Comparison of ENCODE assay signal across 20 mouse cellular contexts in genomic region chr7:143357831-143358230, GRCm38 (mm10).
DNase-seq lines count a peak whose midpoint lies in the region; ATAC-seq lines count a peak whose summit lies in the region.
"Had no signal": no experiment of that assay in that cellular context is flagged by ENCODE, and none has a peak within 500 bp of the region (broad histone marks: within the 10 kb centered on the region; RNA-seq: fewer than 3 reads in every experiment).

No protein-coding gene starts in this region.

- no peak overlapping the region for H3K4me3 ChIP-seq in heart, embryonic 14.5 days (ENCODE audit: control insufficient read depth in 1 of 2, insufficient read depth in 1 of 2, low read depth in 1 of 2, low read length in 2 of 2)
- no peak overlapping the region for H3K4me3 ChIP-seq in midbrain, embryonic 10.5 days
- H3K4me3 ChIP-seq in midbrain, embryonic 11.5 days (ENCODE audit: low read depth, low read length): no peak overlapping the region
- no peak overlapping the region for H3K4me3 ChIP-seq in stomach, embryonic 16.5 days (replicated peaks; ENCODE audit: low read length)
- H3K4me3 ChIP-seq: forebrain, embryonic 13.5 days; kidney, embryonic 15.5 days; liver, embryonic 13.5 days; lung, embryonic 15.5 days had no signal

- H3K9ac ChIP-seq in heart, embryonic 14.5 days (ENCODE audit: low read length): no peak overlapping the region
- no peak overlapping the region for H3K9ac ChIP-seq in midbrain, embryonic 11.5 days (ENCODE audit: low read length)
- H3K9ac ChIP-seq in stomach, embryonic 16.5 days (ENCODE audit: low read length): no peak overlapping the region
- H3K9ac ChIP-seq: forebrain, embryonic 13.5 days; hindbrain, embryonic 14.5 days; kidney, embryonic 15.5 days; liver, embryonic 13.5 days; lung, embryonic 15.5 days had no signal

- DNase-seq in heart, adult 11 months: peak; percentile 93
- no peak for DNase-seq in heart, postnatal 4 days
- no peak for DNase-seq in heart, adult 18-20 months
- DNase-seq in midbrain, embryonic 10.5 days (ENCODE audit: low spot score): no peak
- DNase-seq in midbrain, embryonic 11.5 days (ENCODE audit: low spot score, missing footprints): no peak
- DNase-seq: adrenal gland, postnatal 14 days; cerebellum, adult 8-10 months; cerebellum, postnatal 36 days; embryo, embryonic 11 days; kidney, adult 11 months; kidney, postnatal 36 days; liver, embryonic 13.5 days had no signal

- H3K27ac ChIP-seq in heart, embryonic 14.5 days (replicated peaks in 1 of 2; ENCODE audit: control insufficient read depth in 1 of 2, insufficient read depth in 1 of 2, low read depth in 2 of 2, low read length in 2 of 2): peak overlapping the region; percentile 50 to 72
- peak overlapping the region; percentile 33; the same call in 1 of the 2 replicates for H3K27ac ChIP-seq in midbrain, embryonic 10.5 days (replicated peaks)
- H3K27ac ChIP-seq in midbrain, embryonic 11.5 days (ENCODE audit: low read depth, low read length): no peak overlapping the region
- peak overlapping the region; percentile 55; the same call in 1 of the 2 replicates for H3K27ac ChIP-seq in stomach, embryonic 16.5 days (ENCODE audit: low read length)
- H3K27ac ChIP-seq: forebrain, embryonic 13.5 days; hindbrain, embryonic 14.5 days; kidney, embryonic 15.5 days; liver, embryonic 13.5 days; lung, embryonic 15.5 days; macrophage had no signal

- no peak overlapping the region for H3K4me2 ChIP-seq in heart, embryonic 14.5 days (ENCODE audit: low read length)
- H3K4me2 ChIP-seq in midbrain, embryonic 11.5 days: no peak overlapping the region
- H3K4me2 ChIP-seq in stomach, embryonic 16.5 days (ENCODE audit: low read depth, low read length): no peak overlapping the region
- H3K4me2 ChIP-seq: forebrain, embryonic 13.5 days; hindbrain, embryonic 14.5 days; kidney, embryonic 15.5 days; liver, embryonic 13.5 days; lung, embryonic 15.5 days had no signal

- no peaks in the 10 kb centered on the region for H3K27me3 ChIP-seq in heart, embryonic 14.5 days (ENCODE audit: control insufficient read depth, insufficient read depth, low read length)
- peaks cover 17% of the 10 kb centered on the region; the same call in 1 of the 2 replicates for H3K27me3 ChIP-seq in midbrain, embryonic 10.5 days (ENCODE audit: low read depth, poor library complexity, severe bottlenecking)
- H3K27me3 ChIP-seq in midbrain, embryonic 11.5 days (ENCODE audit: control insufficient read depth, insufficient read depth, low read length): no peaks in the 10 kb centered on the region
- no peaks in the 10 kb centered on the region for H3K27me3 ChIP-seq in stomach, embryonic 16.5 days (ENCODE audit: control insufficient read depth, insufficient read depth, low read length)
- H3K27me3 ChIP-seq: kidney, embryonic 15.5 days; liver, embryonic 13.5 days; lung, embryonic 15.5 days had no signal

- H3K4me1 ChIP-seq in heart, embryonic 14.5 days (ENCODE audit: control insufficient read depth in 2 of 2, insufficient read depth in 2 of 2, low read length in 2 of 2): peaks cover 27 to 52% of the 10 kb centered on the region in 2 experiments
- H3K4me1 ChIP-seq in midbrain, embryonic 10.5 days: peaks cover 7% of the 10 kb centered on the region
- no peaks in the 10 kb centered on the region for H3K4me1 ChIP-seq in midbrain, embryonic 11.5 days (ENCODE audit: control insufficient read depth, insufficient read depth, low read length)
- H3K4me1 ChIP-seq in stomach, embryonic 16.5 days (ENCODE audit: control insufficient read depth, insufficient read depth, low read length): peaks cover 10% of the 10 kb centered on the region
- H3K4me1 ChIP-seq: forebrain, embryonic 13.5 days had no signal

- 27% methylated on average over 4 of the region's 4 CpGs for WGBS in heart, embryonic 14.5 days
- WGBS in midbrain, embryonic 10.5 days: 78% methylated on average over 4 of the region's 4 CpGs
- 70% methylated on average over 4 of the region's 4 CpGs for whole genome bisulfite sequencing in midbrain, embryonic 11.5 days
- WGBS in stomach, embryonic 16.5 days: 49% methylated on average over 4 of the region's 4 CpGs

- H3K36me3 ChIP-seq in heart, embryonic 14.5 days (ENCODE audit: control insufficient read depth, insufficient read depth, low read length): no peaks in the 10 kb centered on the region
- H3K36me3 ChIP-seq in midbrain, embryonic 10.5 days: no peaks in the 10 kb centered on the region
- H3K36me3 ChIP-seq in midbrain, embryonic 11.5 days (ENCODE audit: control insufficient read depth, insufficient read depth, low read length): no peaks in the 10 kb centered on the region
- no peaks in the 10 kb centered on the region for H3K36me3 ChIP-seq in stomach, embryonic 16.5 days (ENCODE audit: control insufficient read depth, insufficient read depth, low read length)
- H3K36me3 ChIP-seq: kidney, embryonic 15.5 days; liver, embryonic 13.5 days; lung, embryonic 15.5 days had no signal

- ATAC-seq in heart, embryonic 14.5 days (ENCODE audit: insufficient number of reproducible peaks, insufficient read depth, low FRiP score, low read depth): no peak
- ATAC-seq in midbrain, embryonic 11.5 days (ENCODE audit: low FRiP score): no peak
- no peak for ATAC-seq in stomach, embryonic 16.5 days (ENCODE audit: insufficient read depth, low FRiP score)
- ATAC-seq in cerebellum, adult (ENCODE audit: insufficient number of reproducible peaks, low FRiP score, low TSS enrichment): no peak
- ATAC-seq: forebrain, embryonic 13.5 days had no signal

- H3K9me3 ChIP-seq in heart, embryonic 14.5 days (ENCODE audit: control insufficient read depth, low read length): no peaks in the 10 kb centered on the region
- no peaks in the 10 kb centered on the region for H3K9me3 ChIP-seq in midbrain, embryonic 10.5 days (replicated peaks)
- H3K9me3 ChIP-seq in midbrain, embryonic 11.5 days (ENCODE audit: control insufficient read depth, low read length): no peaks in the 10 kb centered on the region
- no peaks in the 10 kb centered on the region for H3K9me3 ChIP-seq in stomach, embryonic 16.5 days (replicated peaks; ENCODE audit: control insufficient read depth, low read length)
- H3K9me3 ChIP-seq: forebrain, embryonic 13.5 days; kidney, embryonic 15.5 days; liver, embryonic 13.5 days; lung, embryonic 15.5 days had no signal
